Mouse (Mus musculus): ENCODE data around the gene Zfp638.

- no peak for TF ChIP-seq POLR2A (IDR thresholded peaks at IDR 0.05; ENCODE audit: low read depth, low read length)
- no peak for TF ChIP-seq CTCF (conservative IDR thresholded peaks at IDR 0.05; ENCODE audit: insufficient read depth, insufficient read length, low read depth, low read length)
These were observed 38.4 kb downstream of the Zfp638 start for GRCm38 (mm10) chr6:83905276-83905675.

All from kidney, adult 2 months (tissue).